Mouse (Mus musculus) Patski (cell line): ENCODE results near the gene Rasa1. TPM values are rescaled to one million over a fixed set of nuclear protein-coding genes. Genes with fewer than 3 reads are reported as not detected.
A peak's percentile ranks its signal among the peaks of the same experiment; 100 is the strongest.

Source experiments
- ATAC-seq: fragments of 100-300 bp; one replicate; pipeline ENCODE4 v1.8.0; 2021
- CTCF ChIA-PET: fragments of 350-600 bp; sonication (Branson Sonifier 250); formaldehyde crosslinking; loops from one replicate; lab custom pipeline; 2022; ENCODE audit warnings: inconsistent platforms; lab: Charles Lee
- POLR2A ChIA-PET: fragments of 350-600 bp; sonication (Branson Sonifier 250); formaldehyde crosslinking; loops from one replicate; lab custom pipeline; 2022; ENCODE audit warnings: antibody characterized with exemption, inconsistent platforms; lab: Charles Lee
- DNase-seq: peaks from one replicate; pipeline ENCODE4 v3.0.0-alpha.2; 2011; ENCODE audit warnings: low read depth, low spot score
- H3K27me3 ChIP-seq: fragments of 371-371 bp; one replicate; pipeline ENCODE4 v1.5.1; 2021
- CTCF ChIP-seq: fragments of 100-300 bp; IDR thresholded peaks from one replicate; pipeline ENCODE4 v1.5.1; 2021
- in situ Hi-C: fragments of 300-500 bp; cut with MboI; formaldehyde crosslinking; loops from 3 replicates; pipeline ENCODE4 v1.11.1; 2018; ENCODE audit warnings: low pct_unique_long_range_greater_than_20kb, mixed read lengths
- polyA plus RNA-seq: library from polyadenylated mRNA; unstranded; gene quantifications from one replicate; pipeline ENCODE4 v1.2.3, GENCODE M21; 2021

The Rasa1 gene
- 36.5 TPM for polyA plus RNA-seq

DNA sequence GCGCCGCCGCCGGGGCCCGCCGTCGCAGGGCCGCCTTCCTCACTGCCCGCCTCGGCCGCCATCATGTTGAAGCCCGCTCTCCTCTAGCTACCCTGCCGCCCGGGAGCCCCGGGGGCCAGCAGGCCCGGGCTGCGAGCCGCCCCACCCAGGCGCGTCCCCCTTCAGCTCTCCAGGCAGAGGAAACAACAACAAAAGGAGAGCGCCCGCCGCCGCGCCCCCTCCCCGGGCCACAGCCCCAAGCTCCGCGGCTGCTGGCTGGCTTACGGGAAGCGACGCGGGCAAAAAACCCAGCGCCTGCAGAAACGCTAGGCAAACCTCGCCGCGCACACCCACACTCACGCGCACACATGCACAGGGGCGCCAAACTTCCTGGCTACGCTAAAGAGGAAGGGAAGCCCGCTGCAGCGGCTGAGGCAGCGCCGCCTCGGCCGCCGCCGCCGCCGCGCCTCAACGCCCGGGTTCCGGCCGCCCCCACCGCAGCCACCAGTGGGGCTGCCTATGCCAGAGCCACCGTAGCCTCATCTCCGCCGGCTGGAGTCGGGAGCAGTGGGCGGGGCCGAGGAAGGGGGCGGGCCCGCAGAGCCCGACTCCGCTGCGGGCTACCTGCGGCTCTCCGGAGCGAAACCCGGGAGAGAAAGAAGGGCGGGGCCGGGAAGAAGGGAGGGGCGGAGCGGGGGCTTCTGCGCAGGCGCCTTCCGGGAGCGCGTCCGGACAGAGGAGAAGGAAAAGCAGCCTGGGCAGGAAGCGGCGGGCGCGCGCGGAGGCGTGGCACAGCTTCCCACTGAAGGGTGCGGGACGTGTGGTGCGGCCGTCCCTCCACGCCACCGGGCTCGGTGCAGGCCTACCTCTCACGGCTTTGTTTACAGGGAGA is at the start of gene Rasa1:
Rasa1 (minus strand) TSS at position 288 of the 871 bp plus-strand sequence.
- H3K27me3 ChIP-seq: no peaks in the 10 kb centered on the region
- TF ChIP-seq CTCF: no peak
- in situ Hi-C loops: no loop called here

GRCm38 (mm10) chr13:85311547-85311946 is 22.6 kb upstream of the Rasa1 start:
- no peak for DNase-seq
- no peak for ATAC-seq
- H3K27me3 ChIP-seq: no peaks in the 10 kb centered on the region
- in situ Hi-C loops: no loop called here
- no peak for TF ChIP-seq CTCF
- ChIA-PET CTCF (interaction anchor here (0.8 kb wide), 1 partner anchor 217 kb away, joined by 3 read pairs; no protein-coding TSS in a partner anchor), POLR2A (no interaction called here)

More for the DNA sequence above, at the start of gene Rasa1:
- ChIA-PET CTCF (no interaction called here), POLR2A (no interaction called here)
- peak; percentile 60 for DNase-seq
- ATAC-seq: peak; percentile 99

GRCm38 (mm10) chr13:85310968-85311367 is 22.0 kb upstream of the Rasa1 start:
- no peaks in the 10 kb centered on the region for H3K27me3 ChIP-seq
- DNase-seq (no peak), ATAC-seq (no peak)
- TF ChIP-seq CTCF: no peak
- CTCF ChIA-PET: interaction anchor here (0.8 kb wide), 1 partner anchor 218 kb away, joined by 3 read pairs; no protein-coding TSS in a partner anchor
- in situ Hi-C loops: no loop called here
- POLR2A ChIA-PET: no interaction called here

GRCm38 (mm10) chr13:85310483-85310882 is 21.6 kb upstream of the Rasa1 start:
- in situ Hi-C loops: no loop called here
- DNase-seq (no peak), ATAC-seq (no peak)
- ChIA-PET POLR2A (no interaction called here), CTCF (interaction anchor here (0.9 kb wide), 1 partner anchor 20 kb away, joined by 3 read pairs; no protein-coding TSS in a partner anchor)
- no peaks in the 10 kb centered on the region for H3K27me3 ChIP-seq
- TF ChIP-seq CTCF: no peak

- in situ Hi-C loops: no loop called here
- no peak for TF ChIP-seq CTCF
- ChIA-PET CTCF (interaction anchor here (1.1 kb wide), 1 partner anchor 40 kb away, joined by 3 read pairs; no protein-coding TSS in a partner anchor), POLR2A (no interaction called here)
- H3K27me3 ChIP-seq: no peaks in the 10 kb centered on the region
- DNase-seq (no peak), ATAC-seq (no peak)
Observed at GRCm38 (mm10) chr13:85306039-85306438, 17.1 kb upstream of the Rasa1 start.

DNA sequence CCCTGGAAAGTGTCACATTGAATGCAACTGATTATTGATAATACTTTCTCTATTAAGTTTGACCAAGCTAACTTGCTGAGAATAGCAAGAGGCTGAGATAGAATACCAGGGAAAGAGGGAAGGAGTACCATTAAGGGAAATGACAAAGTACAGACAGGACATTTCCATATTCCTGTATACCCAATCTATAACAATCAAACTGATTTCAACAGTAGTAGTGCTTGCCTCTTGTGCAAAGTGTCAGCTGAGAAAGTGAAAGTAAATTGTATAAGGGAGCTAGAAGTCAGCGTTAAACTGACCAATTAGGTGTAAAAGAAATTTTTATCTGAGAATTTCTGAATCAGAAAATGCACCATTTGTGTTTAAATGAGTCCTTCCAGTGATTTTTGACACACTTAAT is 1.7 kb upstream of the Rasa1 start:
- ChIA-PET POLR2A (no interaction called here), CTCF (interaction anchor here (1.4 kb wide), 1 partner anchor 19 kb away, joined by 3 read pairs; no protein-coding TSS in a partner anchor)
- in situ Hi-C loops: loop anchor here (10.0 kb wide), 1 partner anchor 144 kb away; no protein-coding TSS in a partner anchor
- ATAC-seq (no peak), DNase-seq (no peak)
- H3K27me3 ChIP-seq: no peaks in the 10 kb centered on the region
- no peak for TF ChIP-seq CTCF

- no peaks in the 10 kb centered on the region for H3K27me3 ChIP-seq
- no peak for TF ChIP-seq CTCF
- ATAC-seq: peak; percentile 14
- in situ Hi-C loops: no loop called here
- no peak for DNase-seq
- ChIA-PET POLR2A (no interaction called here), CTCF (no interaction called here)
Observed at GRCm38 (mm10) chr13:85288574-85288842, 422 bp downstream of the Rasa1 start.

DNA sequence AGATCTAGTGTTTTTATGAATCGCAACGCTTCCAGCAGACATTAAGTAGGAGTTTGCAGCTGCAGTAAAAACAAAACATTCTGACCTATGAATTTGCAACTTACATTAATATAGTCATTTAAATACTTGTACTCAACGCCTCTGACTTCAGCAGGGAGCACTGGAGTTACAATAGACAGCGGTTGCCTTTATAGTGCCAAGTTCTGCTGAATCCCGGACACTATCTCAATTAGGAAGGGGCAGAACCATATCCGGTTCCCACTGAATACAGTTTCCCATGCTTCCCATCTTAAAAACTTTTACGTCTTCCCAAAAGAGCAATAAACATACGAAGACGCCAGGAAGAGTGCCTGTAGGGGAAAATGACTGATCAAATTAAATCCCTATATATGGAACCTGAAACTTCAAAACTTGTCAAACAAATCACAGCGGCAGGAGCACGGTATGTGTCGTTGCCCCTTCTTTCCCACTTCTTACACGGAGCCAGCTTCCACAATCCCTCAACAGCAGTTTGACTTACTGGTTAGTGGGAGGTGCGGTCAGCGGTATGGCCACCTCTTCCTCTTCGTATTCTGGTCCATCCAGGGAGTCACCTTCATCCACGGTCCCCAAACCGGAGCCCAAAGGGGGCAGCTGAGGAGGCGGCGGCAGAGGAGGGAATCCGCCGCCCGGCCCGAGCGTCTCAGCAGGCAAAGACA is 905 bp downstream of the Rasa1 start:
- CTCF ChIA-PET: interaction anchor here (0.8 kb wide), 1 partner anchor 16 kb away, joined by 3 read pairs; no protein-coding TSS in a partner anchor
- ATAC-seq: peak; percentile 10
- TF ChIP-seq CTCF: no peak
- POLR2A ChIA-PET: no interaction called here
- in situ Hi-C loops: no loop called here
- no peaks in the 10 kb centered on the region for H3K27me3 ChIP-seq
- DNase-seq: no peak

- TF ChIP-seq CTCF: no peak
- POLR2A ChIA-PET: no interaction called here
- DNase-seq: no peak
- no peak for ATAC-seq
- CTCF ChIA-PET: no interaction called here
- in situ Hi-C loops: no loop called here
- H3K27me3 ChIP-seq: no peaks in the 10 kb centered on the region
Observed at GRCm38 (mm10) chr13:85282626-85283025, 6.3 kb downstream of the Rasa1 start.

DNA sequence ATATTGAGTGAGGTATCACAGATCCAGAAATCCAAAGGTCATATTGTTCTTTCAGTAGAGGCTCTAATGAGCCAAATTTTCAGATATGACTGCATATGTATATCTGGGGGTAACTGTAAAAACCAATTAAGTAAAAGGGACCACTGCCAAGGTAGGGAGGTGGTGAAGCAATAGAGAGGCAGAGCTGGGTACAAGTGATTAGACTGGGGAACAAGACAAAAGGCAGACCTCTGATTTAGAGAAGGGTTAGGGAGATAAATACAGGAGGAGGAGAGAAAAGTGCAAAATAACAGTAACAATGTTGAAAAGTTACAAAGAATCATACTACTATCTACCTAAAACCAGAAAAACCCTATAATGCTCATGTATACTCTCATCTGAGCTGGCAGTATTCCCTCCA is 10.0 kb downstream of the Rasa1 start:
- in situ Hi-C loops: no loop called here
- no peak for TF ChIP-seq CTCF
- ATAC-seq: no peak

DNA sequence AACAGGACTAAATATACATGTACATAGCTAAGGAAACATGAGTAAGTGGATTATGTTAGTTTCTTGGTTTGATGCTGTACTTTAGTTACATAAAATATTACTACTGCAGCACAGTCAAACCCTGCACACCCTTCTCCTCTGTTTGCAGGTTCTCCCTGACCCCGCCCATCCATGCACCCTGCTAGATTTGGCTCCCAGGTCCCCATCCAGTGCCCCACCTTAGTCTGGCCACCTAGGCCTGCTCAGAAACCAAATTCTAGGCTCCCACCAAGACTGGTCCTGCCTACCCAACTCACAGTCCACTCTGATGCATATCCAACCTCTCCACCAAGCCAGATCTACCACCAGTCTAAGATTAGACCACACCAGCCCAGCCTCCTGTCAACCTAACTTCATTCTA is 14.4 kb downstream of the Rasa1 start:
- CTCF ChIA-PET: no interaction called here
- ATAC-seq: no peak
- POLR2A ChIA-PET: no interaction called here
- in situ Hi-C loops: no loop called here
- H3K27me3 ChIP-seq: no peaks in the 10 kb centered on the region
- TF ChIP-seq CTCF: no peak
- DNase-seq: no peak

More for the DNA sequence above, 10.0 kb downstream of the Rasa1 start:
- POLR2A ChIA-PET: no interaction called here
- no peak for DNase-seq
- no peaks in the 10 kb centered on the region for H3K27me3 ChIP-seq
- CTCF ChIA-PET: interaction anchor here (1.4 to 1.6 kb wide), 2 partner anchors 34 to 86 kb away, joined by 3 read pairs; no protein-coding TSS in a partner anchor
